Mouse (Mus musculus): ENCODE measurements around the gene Tex26. TPM values are rescaled to one million over a fixed set of nuclear protein-coding genes. Genes with fewer than 3 reads are reported as not detected.

Tex26 gene
- polyA plus RNA-seq, 1 experiment from 2014 or later: 1.4 TPM

DNA sequence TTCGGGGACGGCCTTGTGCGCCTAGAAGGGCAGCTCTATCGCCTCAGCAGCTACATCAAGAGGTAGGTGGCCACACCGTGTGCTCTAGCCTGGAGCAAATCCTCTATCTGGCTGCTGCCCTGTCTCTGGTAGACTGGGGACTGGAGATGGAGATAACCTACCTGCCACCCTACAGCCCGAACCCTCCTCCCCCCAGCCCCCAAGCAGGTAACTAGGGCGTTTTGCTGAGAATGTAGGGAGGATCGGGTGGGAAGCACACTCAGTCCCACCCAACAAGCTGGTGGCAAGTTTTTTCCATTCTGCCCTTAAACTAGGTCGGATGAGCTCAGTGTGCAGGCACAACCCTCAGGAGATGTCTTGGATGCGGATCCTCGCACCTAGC, 27.3 kb upstream of the Tex26 start:
- H3K4me1 ChIP-seq: peaks cover 15% of the 10 kb centered on the region
- WGBS: 37% methylated on average over 11 of the region's 11 CpGs
- H3K4me3 ChIP-seq (replicated peaks): peak overlapping the region; percentile 40
- ATAC-seq (ENCODE audit: insufficient number of reproducible peaks, low FRiP score, low TSS enrichment, low read depth): no peak
- H3K9me3 ChIP-seq (replicated peaks): no peaks in the 10 kb centered on the region
- H3K9ac ChIP-seq: peak overlapping the region; percentile 3; the same call in 1 of the 2 replicates
- H3K4me2 ChIP-seq (replicated peaks): peak overlapping the region; percentile 58
- peaks cover 26% of the 10 kb centered on the region for H3K27me3 ChIP-seq
- H3K36me3 ChIP-seq: no peaks in the 10 kb centered on the region
- no peak overlapping the region for H3K27ac ChIP-seq (replicated peaks)

DNA sequence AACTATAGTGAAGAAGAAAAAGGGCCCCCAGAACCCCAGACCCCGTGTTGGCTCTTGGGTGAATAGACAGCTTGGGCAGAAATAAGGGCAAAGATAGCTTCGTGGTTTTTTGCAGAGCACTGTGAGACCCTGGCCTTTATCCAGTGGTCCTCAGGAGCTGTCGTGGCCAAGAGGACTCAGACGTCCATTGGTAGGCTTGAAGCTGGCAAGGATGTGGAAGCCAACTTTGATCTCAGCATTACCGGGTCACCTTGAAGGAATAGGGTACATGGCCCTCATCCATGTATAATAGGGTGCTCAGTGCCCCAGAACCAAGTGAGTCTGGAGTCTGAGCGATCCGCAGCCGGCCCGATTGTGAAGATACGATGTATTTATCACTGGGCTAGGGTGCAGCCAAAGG, 26.8 kb upstream of the Tex26 start:
- H3K4me3 ChIP-seq (replicated peaks): peak overlapping the region; percentile 40; the same call in 1 of the 2 replicates
- peaks cover 26% of the 10 kb centered on the region for H3K27me3 ChIP-seq
- no peak for ATAC-seq (ENCODE audit: insufficient number of reproducible peaks, low FRiP score, low TSS enrichment, low read depth)

DNA sequence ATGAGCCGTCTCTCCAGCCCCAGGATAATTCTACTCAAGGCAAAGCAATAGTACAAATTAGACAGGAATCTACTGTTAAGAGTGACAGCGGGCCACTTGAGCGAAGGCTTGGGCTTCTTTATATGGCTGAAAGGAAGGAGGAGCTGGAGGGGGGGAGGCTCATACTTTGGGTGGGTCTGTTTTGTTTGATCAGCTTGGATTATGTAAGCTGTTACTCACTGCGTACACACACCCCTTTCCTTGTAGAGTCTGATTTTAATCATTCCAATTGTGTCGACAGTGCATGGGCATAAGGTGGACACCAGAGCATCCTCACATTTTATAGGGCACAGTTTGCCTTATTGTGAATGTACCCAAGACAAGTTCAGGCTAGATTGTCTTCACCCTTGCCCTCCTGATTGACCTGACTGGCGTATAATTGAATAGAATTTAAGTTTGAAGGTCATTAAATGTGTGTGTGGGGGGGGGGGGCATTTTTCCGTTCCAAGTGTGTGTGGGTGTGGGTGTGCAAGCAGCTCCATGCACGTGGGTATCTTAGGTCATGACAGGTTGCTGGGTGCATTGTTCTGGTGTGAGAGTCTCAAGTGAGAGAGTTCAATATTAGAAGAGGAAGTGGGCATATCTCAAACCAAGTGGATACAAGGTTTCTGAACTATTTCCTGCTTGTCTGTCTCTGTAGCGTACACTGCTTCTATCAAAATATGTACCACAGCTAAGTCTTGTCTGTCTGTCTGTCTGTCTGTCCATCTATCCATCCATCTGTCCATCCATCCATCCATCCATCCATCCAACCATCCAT, 24.9 kb upstream of the Tex26 start:
- no peak overlapping the region for H3K27ac ChIP-seq (replicated peaks)
- 66% methylated on average over 9 of the region's 9 CpGs for WGBS
- no peak for ATAC-seq (ENCODE audit: insufficient number of reproducible peaks, low FRiP score, low TSS enrichment, low read depth)
- no peaks in the 10 kb centered on the region for H3K9me3 ChIP-seq (replicated peaks)
- peaks cover 15% of the 10 kb centered on the region for H3K4me1 ChIP-seq
- H3K27me3 ChIP-seq: peaks cover 21% of the 10 kb centered on the region
- no peak overlapping the region for H3K4me3 ChIP-seq (replicated peaks)
- H3K36me3 ChIP-seq: no peaks in the 10 kb centered on the region
- no peak overlapping the region for H3K9ac ChIP-seq
- no peak overlapping the region for H3K4me2 ChIP-seq (replicated peaks)

More for the DNA sequence above, 26.8 kb upstream of the Tex26 start:
- 91% methylated on average over 10 of the region's 10 CpGs for WGBS
- H3K4me1 ChIP-seq: peaks cover 15% of the 10 kb centered on the region
- H3K36me3 ChIP-seq: no peaks in the 10 kb centered on the region
- H3K9ac ChIP-seq: no peak overlapping the region
- H3K9me3 ChIP-seq (replicated peaks): no peaks in the 10 kb centered on the region
- H3K4me2 ChIP-seq (replicated peaks): peak overlapping the region; percentile 58; the same call in 1 of the 2 replicates
- H3K27ac ChIP-seq (replicated peaks): no peak overlapping the region

DNA sequence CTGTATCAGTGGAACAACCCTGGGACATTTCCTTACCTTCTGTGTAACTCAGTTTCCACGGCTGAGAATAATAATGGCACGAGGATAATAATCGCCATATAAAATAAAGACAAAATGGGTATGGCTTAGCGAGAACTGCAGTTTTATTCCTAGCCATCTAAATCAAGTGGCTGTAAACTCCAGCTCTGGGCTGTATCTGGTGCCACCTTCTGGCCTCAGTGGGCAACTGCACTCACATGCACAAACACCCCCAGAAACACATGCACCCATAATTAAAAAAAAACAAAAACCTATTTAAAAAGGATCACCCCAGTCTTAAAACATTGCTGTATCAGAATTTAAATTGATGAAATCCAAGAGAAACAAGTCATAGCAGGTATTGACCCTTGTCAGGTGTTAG, 22.1 kb upstream of the Tex26 start:
- no peak for ATAC-seq (ENCODE audit: insufficient number of reproducible peaks, low FRiP score, low TSS enrichment, low read depth)
- H3K4me3 ChIP-seq (replicated peaks): no peak overlapping the region
- H3K9ac ChIP-seq: no peak overlapping the region
- WGBS: 88% methylated on average over 4 of the region's 4 CpGs
- no peaks in the 10 kb centered on the region for H3K4me1 ChIP-seq
- no peak overlapping the region for H3K4me2 ChIP-seq (replicated peaks)
- no peak overlapping the region for H3K27ac ChIP-seq (replicated peaks)
- H3K27me3 ChIP-seq: peaks cover 8% of the 10 kb centered on the region
- no peaks in the 10 kb centered on the region for H3K36me3 ChIP-seq
- no peaks in the 10 kb centered on the region for H3K9me3 ChIP-seq (replicated peaks)

DNA sequence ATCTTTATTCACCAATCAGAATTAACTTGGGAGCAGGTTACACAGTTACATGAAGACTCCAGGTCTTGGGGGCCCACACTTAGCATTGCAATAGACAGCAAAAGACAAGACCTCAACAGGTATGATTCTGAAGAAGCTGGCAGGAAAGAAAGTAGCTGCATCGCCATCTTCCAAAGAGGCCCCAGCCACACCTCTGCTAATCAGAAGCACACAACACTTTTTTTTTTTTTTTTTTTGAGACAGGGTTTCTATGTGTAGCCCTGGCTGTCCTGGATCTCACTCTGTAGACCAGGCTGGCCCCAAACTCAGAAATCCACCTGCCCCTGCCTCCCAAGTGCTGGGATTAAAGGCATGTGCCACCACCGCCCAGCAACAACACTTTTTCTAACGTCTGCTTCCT, 12.9 kb upstream of the Tex26 start:
- no peaks in the 10 kb centered on the region for H3K27me3 ChIP-seq
- no peaks in the 10 kb centered on the region for H3K36me3 ChIP-seq
- H3K4me3 ChIP-seq (replicated peaks): no peak overlapping the region
- H3K4me1 ChIP-seq: peaks cover 18% of the 10 kb centered on the region
- WGBS: 90% methylated on average over 3 of the region's 3 CpGs
- H3K9ac ChIP-seq: no peak overlapping the region
- H3K4me2 ChIP-seq (replicated peaks): no peak overlapping the region
- no peak for ATAC-seq (ENCODE audit: insufficient number of reproducible peaks, low FRiP score, low TSS enrichment, low read depth)
- H3K9me3 ChIP-seq (replicated peaks): no peaks in the 10 kb centered on the region
- no peak overlapping the region for H3K27ac ChIP-seq (replicated peaks)

DNA sequence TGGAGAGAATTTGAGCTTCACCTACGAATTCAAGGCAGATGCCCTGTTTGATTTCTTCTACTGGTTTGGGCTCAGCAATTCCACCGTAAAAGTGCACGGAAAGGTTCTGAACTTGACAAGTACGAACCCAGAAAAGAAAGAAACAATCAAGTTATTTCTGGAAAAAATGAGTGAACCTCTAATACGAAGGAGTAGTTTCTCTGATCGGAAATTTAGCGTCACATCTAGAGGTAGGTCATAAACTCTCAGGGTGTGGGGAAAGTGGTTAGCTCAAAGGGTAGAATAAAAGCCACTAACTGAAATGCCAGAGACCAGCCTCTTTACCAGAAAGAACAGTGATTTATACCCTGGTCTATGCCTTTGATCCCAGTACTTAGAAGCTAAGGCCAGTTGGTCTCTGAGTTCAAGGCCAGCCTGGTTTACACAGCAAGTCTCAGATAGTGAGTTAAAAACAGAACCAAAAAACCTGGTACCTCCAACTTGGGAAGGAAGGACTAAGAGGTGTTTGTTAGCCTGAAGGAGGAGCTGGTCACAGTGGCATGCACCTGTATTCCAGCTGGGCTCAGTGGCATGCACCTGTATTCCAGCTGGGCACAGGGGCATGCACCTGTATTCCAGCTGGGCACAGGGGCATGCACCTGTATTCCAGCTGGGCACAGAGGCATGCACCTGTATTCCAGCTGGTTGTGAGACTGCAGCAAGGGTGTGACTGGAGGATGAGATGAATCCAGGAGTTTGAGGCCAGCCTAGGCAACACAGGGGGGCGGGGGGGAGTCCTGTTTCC, 12.0 kb upstream of the Tex26 start:
- H3K27ac ChIP-seq (replicated peaks): no peak overlapping the region
- H3K4me1 ChIP-seq: peaks cover 18% of the 10 kb centered on the region
- H3K4me3 ChIP-seq (replicated peaks): no peak overlapping the region
- no peak for ATAC-seq (ENCODE audit: insufficient number of reproducible peaks, low FRiP score, low TSS enrichment, low read depth)
- H3K36me3 ChIP-seq: no peaks in the 10 kb centered on the region
- H3K27me3 ChIP-seq: no peaks in the 10 kb centered on the region
- WGBS: 90% methylated on average over 8 of the region's 8 CpGs
- no peak overlapping the region for H3K9ac ChIP-seq
- no peaks in the 10 kb centered on the region for H3K9me3 ChIP-seq (replicated peaks)
- no peak overlapping the region for H3K4me2 ChIP-seq (replicated peaks)

DNA sequence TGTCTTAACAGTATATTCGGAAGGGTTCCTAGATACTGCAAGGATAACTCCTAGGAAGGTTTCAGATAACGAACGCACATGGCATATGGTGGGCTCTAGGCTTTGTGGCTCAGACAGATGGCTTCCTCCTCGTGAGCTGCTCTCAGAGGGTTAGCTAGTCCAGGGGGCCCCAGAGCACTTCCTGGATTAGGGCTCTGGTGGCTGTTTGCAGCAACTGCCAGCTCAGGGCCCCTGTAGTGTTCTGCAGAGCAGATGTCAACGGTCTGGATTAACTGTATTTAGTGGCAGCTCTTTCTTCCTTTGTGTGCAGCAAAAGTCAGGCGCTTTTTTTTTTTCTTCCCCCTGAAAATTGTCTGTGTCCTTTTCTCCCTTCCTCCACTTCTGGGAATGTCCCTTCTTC, 11.1 kb upstream of the Tex26 start:
- Histone ChIP-seq H3K27ac (replicated peaks) (peak overlapping the region; percentile 81), H3K4me2 (replicated peaks) (0 out of 2 replicates have a peak overlapping the region, but pooled peaks have one; percentile 8), H3K4me3 (replicated peaks) (no peak overlapping the region), H3K36me3 (no peaks in the 10 kb centered on the region), H3K27me3 (no peaks in the 10 kb centered on the region), H3K9ac (no peak overlapping the region), H3K9me3 (replicated peaks) (no peaks in the 10 kb centered on the region), H3K4me1 (peaks cover 18% of the 10 kb centered on the region)
- 5% methylated on average over 6 of the region's 6 CpGs for WGBS
- peak; percentile 83 for ATAC-seq (ENCODE audit: insufficient number of reproducible peaks, low FRiP score, low TSS enrichment, low read depth)

DNA sequence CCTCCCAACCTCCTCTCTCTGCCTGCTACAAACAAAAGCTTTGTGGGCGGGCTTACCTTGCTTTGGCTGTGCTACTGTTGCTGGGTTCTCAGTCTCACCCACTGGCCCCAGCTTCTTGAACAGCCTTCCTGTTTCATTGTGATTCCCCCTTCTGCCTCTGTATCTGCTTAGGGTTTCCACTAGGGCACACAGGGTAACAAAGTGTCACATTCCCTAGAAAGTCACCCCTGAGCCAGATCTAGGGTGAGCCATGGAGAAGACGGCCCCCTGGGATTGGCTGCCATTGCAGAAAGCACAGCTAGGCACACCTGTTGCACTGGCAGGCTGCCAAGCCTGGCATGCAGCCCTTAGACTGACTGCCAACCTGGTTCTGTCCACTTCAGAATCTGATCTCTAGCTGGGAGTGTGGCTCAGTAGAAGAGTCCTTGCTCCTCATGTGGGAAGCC, 10.6 kb upstream of the Tex26 start:
- peak; percentile 84 for ATAC-seq (ENCODE audit: insufficient number of reproducible peaks, low FRiP score, low TSS enrichment, low read depth)
- Histone ChIP-seq H3K4me3 (replicated peaks) (no peak overlapping the region), H3K4me2 (replicated peaks) (0 out of 2 replicates have a peak overlapping the region, but pooled peaks have one; percentile 8), H3K36me3 (no peaks in the 10 kb centered on the region), H3K27me3 (no peaks in the 10 kb centered on the region), H3K27ac (replicated peaks) (peak overlapping the region; percentile 81), H3K9me3 (replicated peaks) (no peaks in the 10 kb centered on the region), H3K9ac (no peak overlapping the region), H3K4me1 (peaks cover 22% of the 10 kb centered on the region)
- WGBS: 38% methylated on average over 2 of the region's 2 CpGs

DNA sequence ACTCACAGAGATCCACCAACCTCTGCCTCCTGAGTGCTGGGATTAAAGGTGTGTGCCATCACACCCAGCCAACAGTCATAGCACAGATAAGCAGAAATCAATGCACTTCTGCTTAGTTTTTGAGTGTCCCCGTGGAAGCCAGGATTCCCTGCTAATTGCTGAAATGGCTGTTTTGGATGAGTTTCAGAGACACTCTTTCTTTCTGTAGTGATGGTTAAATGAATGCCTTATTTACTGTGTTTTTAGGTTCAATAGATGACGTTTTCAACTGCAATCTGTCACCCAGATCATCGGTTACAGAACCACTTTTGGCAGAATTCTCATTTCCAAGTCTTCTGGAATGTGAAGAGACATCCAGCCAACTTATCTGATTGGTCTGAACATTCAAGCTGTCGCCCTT, 9.9 kb upstream of the Tex26 start:
- ATAC-seq (ENCODE audit: insufficient number of reproducible peaks, low FRiP score, low TSS enrichment, low read depth): no peak
- H3K27ac ChIP-seq (replicated peaks): no peak overlapping the region
- no peaks in the 10 kb centered on the region for H3K27me3 ChIP-seq
- no peak overlapping the region for H3K4me2 ChIP-seq (replicated peaks)
- peaks cover 22% of the 10 kb centered on the region for H3K4me1 ChIP-seq
- H3K4me3 ChIP-seq (replicated peaks): no peak overlapping the region
- H3K9ac ChIP-seq: no peak overlapping the region
- no peaks in the 10 kb centered on the region for H3K9me3 ChIP-seq (replicated peaks)
- 52% methylated on average over 4 of the region's 4 CpGs for WGBS
- no peaks in the 10 kb centered on the region for H3K36me3 ChIP-seq

DNA sequence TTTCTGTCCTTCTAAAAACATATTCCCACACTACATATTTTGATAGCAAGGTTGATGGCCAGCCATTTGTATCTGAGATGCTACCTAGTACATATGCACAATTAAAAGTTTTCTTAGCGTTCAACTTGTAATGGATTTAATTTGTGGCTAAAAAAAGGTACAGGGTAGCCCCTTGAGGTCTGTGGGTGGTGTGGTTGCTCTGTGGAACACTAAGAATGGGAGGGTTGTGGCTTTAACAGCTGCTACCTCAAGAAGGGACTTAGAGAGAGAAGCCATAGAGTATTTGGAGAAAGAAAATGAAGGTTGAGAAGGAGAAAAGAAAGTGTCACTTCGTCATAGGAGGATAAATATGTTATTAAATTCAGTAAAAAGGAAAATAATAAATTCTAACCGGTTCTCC, 8.5 kb upstream of the Tex26 start:
- peaks cover 22% of the 10 kb centered on the region for H3K4me1 ChIP-seq
- ATAC-seq (ENCODE audit: insufficient number of reproducible peaks, low FRiP score, low TSS enrichment, low read depth): no peak
- H3K4me3 ChIP-seq (replicated peaks): no peak overlapping the region
- H3K9me3 ChIP-seq (replicated peaks): no peaks in the 10 kb centered on the region
- no peak overlapping the region for H3K9ac ChIP-seq
- WGBS: 81% methylated on average over 3 of the region's 3 CpGs
- no peak overlapping the region for H3K27ac ChIP-seq (replicated peaks)
- no peaks in the 10 kb centered on the region for H3K27me3 ChIP-seq
- no peak overlapping the region for H3K4me2 ChIP-seq (replicated peaks)
- no peaks in the 10 kb centered on the region for H3K36me3 ChIP-seq

DNA sequence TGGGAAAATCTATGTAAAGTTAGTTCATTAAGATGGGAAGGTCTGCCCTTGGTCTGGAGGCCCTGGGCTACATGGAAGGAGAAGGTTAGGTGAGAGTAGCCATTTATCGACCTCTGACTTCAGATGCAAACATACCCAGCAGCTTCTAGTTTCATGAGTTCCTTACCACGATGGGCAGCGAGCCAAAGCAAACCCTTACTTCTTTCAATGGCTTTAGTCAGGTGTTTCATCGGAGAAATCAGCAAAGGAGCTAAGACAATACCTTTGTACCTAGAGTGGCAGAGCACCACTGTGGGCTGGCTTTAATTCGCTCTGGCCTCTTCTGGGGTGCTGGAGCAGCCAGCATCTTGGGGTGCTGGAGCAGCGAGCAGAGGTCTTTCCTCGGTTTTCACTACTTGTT, 5.8 kb upstream of the Tex26 start:
- Histone ChIP-seq H3K36me3 (no peaks in the 10 kb centered on the region), H3K27ac (replicated peaks) (no peak overlapping the region), H3K4me2 (replicated peaks) (no peak overlapping the region), H3K9me3 (replicated peaks) (no peaks in the 10 kb centered on the region), H3K4me3 (replicated peaks) (no peak overlapping the region), H3K4me1 (peaks cover 12% of the 10 kb centered on the region), H3K27me3 (no peaks in the 10 kb centered on the region), H3K9ac (no peak overlapping the region)
- WGBS: 67% methylated on average over 7 of the region's 7 CpGs
- no peak for ATAC-seq (ENCODE audit: insufficient number of reproducible peaks, low FRiP score, low TSS enrichment, low read depth)
